Mouse (Mus musculus) lung, adult 2 months (tissue): ENCODE data around the gene Ssr2.

Experiments used
- CTCF ChIP-seq: fragments of 200-500 bp; IDR thresholded peaks from 2 replicates; pipeline ENCODE4 v1.5.1; 2011; ENCODE audit warnings: mild to moderate bottlenecking, low read length, control low read depth; ENCODE audit not compliant: insufficient read depth
- POLR2A ChIP-seq: fragments of 200-500 bp; IDR thresholded peaks from 2 replicates; pipeline ENCODE4 v1.6.1; 2011; ENCODE audit warnings: low read depth, mild to moderate bottlenecking, control low read depth, low read length, borderline replicate concordance; ENCODE audit errors: extremely low read depth

DNA sequence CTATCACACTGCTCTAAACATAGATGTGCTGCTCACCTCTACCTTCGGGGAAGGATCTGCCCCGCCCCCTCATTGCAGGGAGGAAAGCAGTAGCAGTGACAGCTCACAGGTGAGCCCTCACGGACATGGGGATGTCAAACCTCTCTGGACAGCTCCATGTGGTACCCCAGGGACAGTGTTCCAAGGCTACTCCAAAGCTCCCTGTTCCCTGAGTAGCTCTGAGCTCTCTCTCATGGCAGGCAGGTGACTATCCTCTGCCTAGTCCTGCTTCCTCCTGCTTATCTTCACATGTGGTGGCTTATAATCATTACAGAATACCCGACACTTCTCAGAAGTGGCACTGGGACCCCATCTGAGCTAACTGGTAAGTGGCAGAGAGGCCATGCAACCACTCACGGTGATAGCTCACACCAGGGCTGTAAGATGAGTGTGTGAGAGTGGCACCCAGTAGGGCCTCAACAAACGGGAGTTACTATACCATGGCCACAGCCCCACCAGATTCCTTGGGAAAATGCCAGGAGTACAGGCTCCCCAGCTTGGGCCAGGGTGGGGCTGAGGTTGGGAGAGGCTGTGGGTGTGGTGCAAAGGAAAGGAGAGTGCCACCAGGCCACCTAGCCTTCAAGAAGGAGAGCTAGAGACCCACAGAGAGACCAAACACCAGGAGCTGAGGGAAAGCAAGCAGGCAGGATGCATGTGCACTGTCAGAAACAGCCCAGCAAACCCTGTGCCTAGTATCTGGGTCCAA lies 28.8 kb upstream of the Ssr2 start:
- no peak for TF ChIP-seq CTCF
- no peak for TF ChIP-seq POLR2A
